23 mouse cellular contexts compared by ENCODE assay signal in the genomic region with DNA sequence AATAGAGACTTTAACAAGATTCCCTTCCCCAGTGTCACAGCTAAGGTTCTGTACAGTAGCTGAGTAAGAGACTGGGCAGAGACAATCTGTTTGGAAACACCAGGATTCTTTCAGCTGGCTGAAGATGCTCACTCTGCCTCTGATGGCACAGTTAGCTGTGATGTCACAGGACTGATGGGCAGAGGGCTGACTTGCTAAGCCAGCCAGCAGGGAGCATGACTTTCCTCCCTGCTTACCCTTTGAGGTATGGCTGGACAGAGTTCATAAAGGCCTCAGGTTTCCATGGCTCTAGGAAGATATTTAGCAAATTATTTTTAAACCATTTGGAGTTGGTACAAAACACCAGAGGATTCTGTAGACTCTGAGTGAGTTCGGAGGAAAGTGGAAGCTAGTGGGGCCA.
A peak's percentile ranks its signal among the peaks of the same experiment; 100 is the strongest.
DNase-seq lines count a peak whose midpoint lies in the region; ATAC-seq and TF ChIP-seq lines count a peak whose summit lies in the region.
"Had no signal": no experiment of that assay in that cellular context is flagged by ENCODE, and none has a peak within 500 bp of the region (broad histone marks: within the 10 kb centered on the region; RNA-seq: fewer than 3 reads in every experiment).

No protein-coding gene starts in this region.

- no peaks in the 10 kb centered on the region for H3K9me3 ChIP-seq in midbrain, embryonic 15.5 days
- H3K9me3 ChIP-seq in midbrain, embryonic 14.5 days (ENCODE audit: control insufficient read depth, low read length), result no peaks in the 10 kb centered on the region
- H3K9me3 ChIP-seq in hindbrain, embryonic 12.5 days (replicated peaks), result no peaks in the 10 kb centered on the region
- H3K9me3 ChIP-seq in hindbrain, postnatal 0 days (ENCODE audit: low read length), result no peaks in the 10 kb centered on the region
- H3K9me3 ChIP-seq in forebrain, embryonic 16.5 days (ENCODE audit: control insufficient read depth, low read length), result no peaks in the 10 kb centered on the region
- no peaks in the 10 kb centered on the region for H3K9me3 ChIP-seq in forebrain, postnatal 0 days (ENCODE audit: low read length)
- H3K9me3 ChIP-seq in forebrain, embryonic 12.5 days, result no peaks in the 10 kb centered on the region
- H3K9me3 ChIP-seq: embryonic facial prominence, embryonic 12.5 days; G1E; kidney, embryonic 15.5 days had no signal

- no peak for ATAC-seq in midbrain, embryonic 15.5 days (replicated peaks)
- no peak for ATAC-seq in midbrain, embryonic 14.5 days (ENCODE audit: low FRiP score, low TSS enrichment)
- no peak for ATAC-seq in hindbrain, embryonic 12.5 days (ENCODE audit: low FRiP score)
- no peak for ATAC-seq in hindbrain, postnatal 0 days
- ATAC-seq in forebrain, embryonic 16.5 days, result no peak
- ATAC-seq in forebrain, postnatal 0 days, result no peak
- no peak for ATAC-seq in forebrain, embryonic 12.5 days (ENCODE audit: low FRiP score)
- ATAC-seq: activated CD4-positive, CD25-positive, alpha-beta regulatory T cell, adult 4 months; CD4-positive, CD25-positive, alpha-beta regulatory T cell, adult 4 months; forebrain, embryonic 14.5 days; intestine, postnatal 0 days had no signal

- DNase-seq in midbrain, embryonic 14.5 days, result no peak
- DNase-seq in hindbrain, postnatal 0 days (ENCODE audit: low spot score), result no peak
- no peak for DNase-seq in forebrain, postnatal 0 days
- DNase-seq: adrenal gland, postnatal 14 days; cerebellum, adult 9-11 months; kidney, postnatal 4 days; lung, adult 2 months; right cerebral cortex, postnatal 4 days had no signal

- H3K4me1 ChIP-seq in midbrain, embryonic 15.5 days, result peaks cover 2% of the 10 kb centered on the region; the same call in 1 of the 2 replicates
- 0 out of 2 replicates have a peak, but pooled peaks cover 5% of the 10 kb centered on the region for H3K4me1 ChIP-seq in midbrain, embryonic 14.5 days (ENCODE audit: control insufficient read depth, insufficient read depth, low read length)
- peaks cover 33% of the 10 kb centered on the region for H3K4me1 ChIP-seq in hindbrain, embryonic 12.5 days
- H3K4me1 ChIP-seq in hindbrain, postnatal 0 days (ENCODE audit: insufficient read depth, low read length), result peaks cover 13% of the 10 kb centered on the region
- H3K4me1 ChIP-seq in forebrain, embryonic 16.5 days (replicated peaks; ENCODE audit: control insufficient read depth, insufficient read depth, low read length), result peaks cover 12% of the 10 kb centered on the region
- no peaks in the 10 kb centered on the region for H3K4me1 ChIP-seq in forebrain, postnatal 0 days (ENCODE audit: insufficient read depth)
- peaks cover 18% of the 10 kb centered on the region for H3K4me1 ChIP-seq in forebrain, embryonic 12.5 days

- 64% methylated on average over 1 of the region's 1 CpGs for WGBS in midbrain, embryonic 15.5 days
- WGBS in midbrain, embryonic 14.5 days, result 61% methylated on average over 1 of the region's 1 CpGs
- 53% methylated on average over 1 of the region's 1 CpGs for WGBS in hindbrain, embryonic 12.5 days
- 48% methylated on average over 1 of the region's 1 CpGs for WGBS in hindbrain, postnatal 0 days
- 71% methylated on average over 1 of the region's 1 CpGs for WGBS in forebrain, embryonic 16.5 days
- WGBS in forebrain, postnatal 0 days, result 59% methylated on average over 1 of the region's 1 CpGs
- WGBS in forebrain, embryonic 12.5 days, result 69% methylated on average over 1 of the region's 1 CpGs

- no peaks in the 10 kb centered on the region for H3K36me3 ChIP-seq in midbrain, embryonic 15.5 days (replicated peaks)
- H3K36me3 ChIP-seq in midbrain, embryonic 14.5 days (ENCODE audit: control insufficient read depth, insufficient read depth, low read length), result no peaks in the 10 kb centered on the region
- no peaks in the 10 kb centered on the region for H3K36me3 ChIP-seq in hindbrain, embryonic 12.5 days
- no peaks in the 10 kb centered on the region for H3K36me3 ChIP-seq in hindbrain, postnatal 0 days (ENCODE audit: insufficient read depth, low read length)
- H3K36me3 ChIP-seq in forebrain, embryonic 16.5 days (ENCODE audit: control insufficient read depth, insufficient read depth), result no peaks in the 10 kb centered on the region
- H3K36me3 ChIP-seq in forebrain, postnatal 0 days (ENCODE audit: insufficient read depth), result no peaks in the 10 kb centered on the region
- no peaks in the 10 kb centered on the region for H3K36me3 ChIP-seq in forebrain, embryonic 12.5 days (replicated peaks)
- H3K36me3 ChIP-seq: embryonic facial prominence, embryonic 12.5 days; kidney, embryonic 15.5 days had no signal

- no peak overlapping the region for H3K4me2 ChIP-seq in midbrain, embryonic 15.5 days
- no peak overlapping the region for H3K4me2 ChIP-seq in midbrain, embryonic 14.5 days (ENCODE audit: low read length)
- H3K4me2 ChIP-seq in hindbrain, embryonic 12.5 days (replicated peaks), result no peak overlapping the region
- H3K4me2 ChIP-seq in hindbrain, postnatal 0 days (ENCODE audit: low read depth, low read length), result no peak overlapping the region
- H3K4me2 ChIP-seq in forebrain, embryonic 16.5 days (ENCODE audit: low read length), result no peak overlapping the region
- no peak overlapping the region for H3K4me2 ChIP-seq in forebrain, postnatal 0 days (ENCODE audit: low read depth)
- no peak overlapping the region for H3K4me2 ChIP-seq in forebrain, embryonic 12.5 days
- H3K4me2 ChIP-seq: embryonic facial prominence, embryonic 12.5 days; kidney, embryonic 15.5 days; liver, embryonic 11.5 days had no signal

- no peak for TF ChIP-seq CTCF in hindbrain, postnatal 0 days (IDR thresholded peaks at IDR 0.05; ENCODE audit: low read depth)
- no peak for TF ChIP-seq CTCF in forebrain, postnatal 0 days (IDR thresholded peaks at IDR 0.05; ENCODE audit: low read depth)

- H3K27me3 ChIP-seq in midbrain, embryonic 15.5 days (replicated peaks), result no peaks in the 10 kb centered on the region
- no peaks in the 10 kb centered on the region for H3K27me3 ChIP-seq in midbrain, embryonic 14.5 days (ENCODE audit: control insufficient read depth, insufficient read depth, low read length)
- no peaks in the 10 kb centered on the region for H3K27me3 ChIP-seq in hindbrain, embryonic 12.5 days
- no peaks in the 10 kb centered on the region for H3K27me3 ChIP-seq in hindbrain, postnatal 0 days (ENCODE audit: insufficient read depth, low read length)
- no peaks in the 10 kb centered on the region for H3K27me3 ChIP-seq in forebrain, embryonic 16.5 days (replicated peaks; ENCODE audit: control insufficient read depth, insufficient read depth, low read length)
- H3K27me3 ChIP-seq in forebrain, postnatal 0 days (ENCODE audit: insufficient read depth, low read length), result no peaks in the 10 kb centered on the region
- no peaks in the 10 kb centered on the region for H3K27me3 ChIP-seq in forebrain, embryonic 12.5 days
- H3K27me3 ChIP-seq: embryonic facial prominence, embryonic 12.5 days; kidney, embryonic 15.5 days had no signal

- 0 out of 2 replicates have a peak overlapping the region, but pooled peaks have one; percentile 45 for H3K27ac ChIP-seq in midbrain, embryonic 15.5 days
- H3K27ac ChIP-seq in midbrain, embryonic 14.5 days (replicated peaks; ENCODE audit: low read depth, low read length), result no peak overlapping the region
- H3K27ac ChIP-seq in hindbrain, embryonic 12.5 days, result peak overlapping the region; percentile 72
- peak overlapping the region; percentile 78 for H3K27ac ChIP-seq in hindbrain, postnatal 0 days
- H3K27ac ChIP-seq in forebrain, embryonic 16.5 days (ENCODE audit: low read length), result no peak overlapping the region
- no peak overlapping the region; the same call in 1 of the 2 replicates for H3K27ac ChIP-seq in forebrain, postnatal 0 days (ENCODE audit: low read depth, low read length)
- H3K27ac ChIP-seq in forebrain, embryonic 12.5 days, result no peak overlapping the region
- H3K27ac ChIP-seq: embryonic facial prominence, embryonic 12.5 days; kidney, embryonic 15.5 days; stomach, postnatal 0 days had no signal

- H3K9ac ChIP-seq in midbrain, embryonic 15.5 days, result no peak overlapping the region
- H3K9ac ChIP-seq in midbrain, embryonic 14.5 days (replicated peaks; ENCODE audit: low read length), result no peak overlapping the region
- no peak overlapping the region for H3K9ac ChIP-seq in hindbrain, embryonic 12.5 days
- H3K9ac ChIP-seq in hindbrain, postnatal 0 days (replicated peaks; ENCODE audit: low read length), result no peak overlapping the region; the same call in 1 of the 2 replicates
- H3K9ac ChIP-seq in forebrain, embryonic 16.5 days (replicated peaks; ENCODE audit: low read depth, low read length), result no peak overlapping the region
- H3K9ac ChIP-seq in forebrain, postnatal 0 days, result no peak overlapping the region
- no peak overlapping the region for H3K9ac ChIP-seq in forebrain, embryonic 12.5 days
- H3K9ac ChIP-seq: embryonic facial prominence, embryonic 12.5 days; kidney, embryonic 15.5 days had no signal

- no peak overlapping the region for H3K4me3 ChIP-seq in midbrain, embryonic 15.5 days
- H3K4me3 ChIP-seq in midbrain, embryonic 14.5 days (replicated peaks; ENCODE audit: low read depth, low read length), result no peak overlapping the region
- no peak overlapping the region for H3K4me3 ChIP-seq in hindbrain, embryonic 12.5 days
- no peak overlapping the region for H3K4me3 ChIP-seq in hindbrain, postnatal 0 days (ENCODE audit: low read length)
- H3K4me3 ChIP-seq in forebrain, embryonic 16.5 days (replicated peaks; ENCODE audit: low read length), result no peak overlapping the region
- H3K4me3 ChIP-seq in forebrain, postnatal 0 days (ENCODE audit: low read depth, low read length), result no peak overlapping the region
- no peak overlapping the region for H3K4me3 ChIP-seq in forebrain, embryonic 12.5 days (replicated peaks)
- H3K4me3 ChIP-seq: embryonic facial prominence, embryonic 12.5 days; erythroblast, embryonic 14.5 days; kidney, embryonic 15.5 days; myocyte had no signal

Comparison
In these comparisons a context has a peak if more than half of its experiments do, and no peak if none do; other contexts are left out.
1. H3K27ac ChIP-seq: peak in midbrain, embryonic 15.5 days (single experiment), hindbrain, embryonic 12.5 days (single experiment) and hindbrain, postnatal 0 days (single experiment); none in midbrain, embryonic 14.5 days (single experiment), forebrain, embryonic 16.5 days (single experiment), forebrain, postnatal 0 days (single experiment) and forebrain, embryonic 12.5 days (single experiment).